Mouse (Mus musculus) midbrain, embryonic 16.5 days (tissue): ENCODE measurements around the gene Ikzf4. TPM values are rescaled to one million over a fixed set of nuclear protein-coding genes. Genes with fewer than 3 reads are reported as not detected.

Experiments used
- ATAC-seq: fragments of 200-750 bp; cut with Nextera tagmentation; 2 replicates; pipeline ENCODE4 v1.8.0; 2017; ENCODE audit warnings: moderate TSS enrichment
- H3K27ac ChIP-seq: fragments of 300-500 bp; sonication (generic); 2 replicates; pipeline ENCODE4 v1.5.1; 2014; ENCODE audit warnings: mild to moderate bottlenecking, low read length, mixed read lengths
- H3K27me3 ChIP-seq: fragments of 300-500 bp; sonication (generic); 2 replicates; pipeline ENCODE4 v1.6.1; 2014; ENCODE audit warnings: low read depth, low read length, mixed read lengths; ENCODE audit not compliant: control insufficient read depth, insufficient read depth
- H3K36me3 ChIP-seq: fragments of 300-500 bp; sonication (generic); 2 replicates; pipeline ENCODE4 v1.6.1; 2014; ENCODE audit warnings: mild to moderate bottlenecking, low read length, moderate library complexity, mixed read lengths; ENCODE audit not compliant: control insufficient read depth, insufficient read depth
- H3K4me1 ChIP-seq: fragments of 300-500 bp; sonication (generic); 2 replicates; pipeline ENCODE4 v1.6.1; 2014; ENCODE audit warnings: mild to moderate bottlenecking, low read length, mixed read lengths; ENCODE audit not compliant: control insufficient read depth, insufficient read depth
- H3K4me2 ChIP-seq: fragments of 300-500 bp; sonication (generic); 2 replicates; pipeline ENCODE4 v1.6.1; 2014; ENCODE audit warnings: mild to moderate bottlenecking, low read length, mixed read lengths
- H3K4me3 ChIP-seq: fragments of 300-500 bp; sonication (generic); 2 replicates; pipeline ENCODE4 v1.5.1; 2014; ENCODE audit warnings: low read depth, mild to moderate bottlenecking, low read length, moderate library complexity, mixed read lengths
- H3K9ac ChIP-seq: fragments of 300-500 bp; sonication (generic); 2 replicates; pipeline ENCODE4 v1.6.1; 2014; ENCODE audit warnings: low read depth, low read length, mixed read lengths
- H3K9me3 ChIP-seq: fragments of 300-500 bp; sonication (generic); replicated peaks from 2 replicates; pipeline ENCODE4 v1.6.1; 2014; ENCODE audit warnings: mild to moderate bottlenecking, low read length, mixed read lengths; ENCODE audit not compliant: control insufficient read depth, poor library complexity, severe bottlenecking
- WGBS: fragments of 180-500 bp; shearing (Covaris S2); extraction: QIAGEN DNeasy Blood & Tissue Kit; methylation state at CpG from one replicate; pipeline ENCODE4 v1.1.7; 2014; 5-methylcytosine and 5-hydroxymethylcytosine counted together
- polyA plus RNA-seq: library from polyadenylated mRNA; unstranded; fragments of >200 nt; fragmentation: Nextera tagmentation; extraction: Ambion mirVana; gene quantifications from 2 replicates; pipeline ENCODE4 v1.2.1, GENCODE M21; 2015

The Ikzf4 gene
- 23.1 and 23.5 TPM in 2 replicates for polyA plus RNA-seq

DNA sequence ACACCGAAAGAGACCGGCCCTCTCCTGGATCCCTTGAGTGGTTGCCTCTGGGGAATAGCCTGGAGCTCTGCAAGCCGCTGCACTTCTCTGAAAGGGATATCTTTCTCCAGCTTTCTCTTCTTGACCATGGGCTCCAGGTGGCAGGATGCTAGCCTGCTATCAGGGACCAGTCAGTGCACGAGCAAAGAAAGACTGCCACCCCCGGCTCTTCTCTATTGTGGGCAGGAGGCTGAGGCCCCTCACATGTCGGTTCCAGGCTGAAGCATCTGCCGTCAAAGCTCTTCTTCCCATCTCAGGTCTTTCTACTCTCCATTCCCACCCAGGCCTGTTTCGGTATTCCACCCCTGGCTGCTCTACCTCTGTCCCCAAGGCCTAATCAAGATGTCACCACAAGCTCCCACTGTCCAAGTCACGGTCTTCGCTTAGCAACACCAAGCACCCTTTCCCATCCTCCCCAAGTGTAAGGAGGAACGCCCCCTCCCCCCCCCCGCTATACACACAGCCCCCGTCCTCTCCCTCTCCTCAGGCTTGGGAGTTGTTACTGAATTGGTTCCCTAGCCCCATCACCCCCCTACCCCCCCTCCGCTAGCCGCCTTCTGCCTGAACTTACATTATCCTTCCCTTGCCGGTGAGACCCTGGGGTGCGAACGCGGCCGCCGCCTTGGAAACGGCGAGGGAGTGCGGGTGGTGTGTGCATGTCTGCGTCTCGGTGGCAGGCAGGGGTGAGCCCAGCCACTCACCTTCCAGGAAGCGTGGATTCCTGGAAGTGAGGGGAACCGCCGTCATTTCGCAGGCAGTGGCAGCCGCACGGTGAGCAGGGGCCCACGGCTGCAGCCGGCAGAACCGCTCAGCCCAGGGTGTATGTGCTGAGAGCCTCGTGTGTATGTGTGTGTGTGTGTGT, at the start of gene Ikzf4:
Gene Ikzf4 (minus strand): TSS at position 881 of the 901 bp plus-strand sequence.
- Histone ChIP-seq H3K9ac (peak within 1 kb of the TSS; percentile 88), H3K36me3 (peaks cover 16% of the 10 kb centered on the region), H3K4me2 (peak within 1 kb of the TSS; percentile 71), H3K4me3 (peak within 1 kb of the TSS; percentile 67), H3K9me3 (no peaks in the 10 kb centered on the region), H3K4me1 (peaks cover 27% of the 10 kb centered on the region), H3K27ac (peak within 1 kb of the TSS; percentile 97), H3K27me3 (no peaks in the 10 kb centered on the region)
- ATAC-seq, result peak; percentile 85
- WGBS, result 1% methylated on average over 34 of the region's 36 CpGs

DNA sequence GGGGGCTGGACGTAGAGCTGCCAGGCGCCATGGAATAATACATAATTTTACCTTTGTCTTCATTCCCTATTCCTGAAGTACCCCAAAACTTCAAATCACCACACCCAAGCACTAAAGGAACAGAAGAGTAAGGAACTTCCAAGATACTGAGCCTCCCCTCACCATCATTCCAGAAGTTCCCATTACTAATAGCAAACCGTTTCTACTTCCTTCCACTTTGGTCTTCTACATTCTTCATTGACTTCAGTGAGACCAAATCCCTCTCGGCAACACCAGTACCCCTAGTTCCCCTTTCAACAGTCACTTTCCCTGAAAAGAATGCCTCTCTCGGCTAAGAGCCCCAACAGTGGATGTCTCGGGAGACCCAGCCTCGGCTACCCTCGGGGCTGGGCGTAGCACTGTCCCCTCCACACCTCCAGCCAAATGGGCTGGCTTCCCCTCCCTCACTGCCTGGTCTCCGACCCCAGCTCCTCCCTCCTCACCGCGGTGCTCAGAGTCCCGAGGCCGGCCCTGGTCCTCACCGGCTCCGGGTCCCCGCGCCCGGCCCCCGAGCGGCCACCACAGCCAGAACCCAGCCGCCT, 49.7 kb upstream of the Ikzf4 start:
- H3K9me3 ChIP-seq, result no peaks in the 10 kb centered on the region
- no peaks in the 10 kb centered on the region for H3K27me3 ChIP-seq
- peak overlapping the region; percentile 99 for H3K9ac ChIP-seq
- H3K4me2 ChIP-seq, result peak overlapping the region; percentile 77
- WGBS, result under 1% methylated on average over 22 of the region's 22 CpGs
- H3K36me3 ChIP-seq, result no peaks in the 10 kb centered on the region
- no peak for ATAC-seq
- peak overlapping the region; percentile 98 for H3K27ac ChIP-seq
- peak overlapping the region; percentile 98 for H3K4me3 ChIP-seq
- peaks cover 12% of the 10 kb centered on the region for H3K4me1 ChIP-seq

DNA sequence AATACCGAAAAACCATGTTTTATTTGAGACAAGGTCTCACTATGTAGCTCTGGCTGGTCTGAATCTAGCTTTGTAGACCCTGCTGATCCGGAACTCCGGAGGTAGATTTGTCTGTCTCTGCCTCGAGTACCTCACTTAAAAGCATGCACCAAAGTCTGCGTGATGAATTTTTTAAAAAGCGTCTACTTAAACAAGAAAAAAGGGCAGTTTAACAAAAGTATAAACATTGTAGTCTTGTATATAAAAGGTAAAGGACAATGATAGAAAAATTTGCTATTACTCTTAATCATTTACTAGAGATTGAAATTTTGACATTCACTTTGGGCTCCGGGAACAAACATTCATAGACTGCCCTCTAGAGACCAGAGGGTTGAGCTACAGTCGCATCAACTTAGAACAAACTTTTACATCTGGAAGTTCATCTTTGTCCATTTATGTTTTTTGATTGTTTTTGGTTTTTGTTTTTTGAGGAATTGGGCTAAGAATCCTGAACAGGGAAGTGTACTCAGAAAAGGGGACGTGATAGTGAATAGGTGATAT, 28.7 kb upstream of the Ikzf4 start:
- Histone ChIP-seq H3K9ac (peak overlapping the region; percentile 78), H3K27ac (peak overlapping the region; percentile 65), H3K4me2 (peak overlapping the region; percentile 76), H3K4me1 (peaks cover 7% of the 10 kb centered on the region; the same call in 1 of the 2 replicates), H3K27me3 (no peaks in the 10 kb centered on the region), H3K4me3 (peak overlapping the region; percentile 63), H3K9me3 (no peaks in the 10 kb centered on the region), H3K36me3 (no peaks in the 10 kb centered on the region)
- WGBS, result 1% methylated on average over 9 of the region's 9 CpGs
- no peak for ATAC-seq

DNA sequence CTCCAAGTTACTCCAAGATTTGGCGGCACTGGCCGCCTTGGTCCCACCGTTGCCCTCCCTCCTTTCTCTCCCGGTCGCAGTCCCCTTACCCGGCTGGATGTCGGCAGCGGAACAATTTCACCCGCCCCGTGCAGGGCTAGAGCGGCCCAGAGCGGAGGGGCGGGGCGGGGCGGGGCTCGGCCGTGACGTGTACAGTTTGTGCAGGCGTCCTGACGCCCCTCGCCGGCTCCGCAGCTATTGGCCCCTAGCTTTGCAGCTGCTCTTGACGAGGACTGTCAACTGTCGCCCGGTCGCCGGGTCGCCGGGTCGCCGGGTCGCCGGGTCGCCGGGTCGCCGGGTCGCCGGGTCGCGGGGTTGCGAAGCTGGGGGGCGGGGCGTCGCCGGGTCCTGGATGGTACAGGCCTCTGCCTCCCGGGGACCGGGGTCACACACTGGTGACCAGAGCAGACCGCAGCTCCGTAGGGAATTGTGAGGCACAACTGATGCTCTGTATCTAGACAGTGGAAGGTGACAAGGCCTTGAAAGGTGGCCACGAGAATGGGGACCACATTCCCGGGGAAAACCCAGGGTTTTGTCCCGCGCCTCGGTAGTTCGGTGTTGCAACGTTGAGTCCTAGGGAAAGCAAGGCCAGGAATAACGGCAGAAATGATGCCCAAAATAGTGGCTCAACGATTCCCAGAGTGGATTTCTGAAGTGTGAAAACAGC, 28.1 kb upstream of the Ikzf4 start, which contains the start of gene Suox:
Gene Suox (minus strand): TSS at position 311 of the 706 bp plus-strand sequence.
- H3K4me1 ChIP-seq, result peaks cover 7% of the 10 kb centered on the region; the same call in 1 of the 2 replicates
- ATAC-seq, result peak; percentile 91
- H3K27ac ChIP-seq, result peak within 1 kb of the TSS; percentile 65
- no peaks in the 10 kb centered on the region for H3K27me3 ChIP-seq
- no peaks in the 10 kb centered on the region for H3K36me3 ChIP-seq
- peak within 1 kb of the TSS; percentile 76 for H3K4me2 ChIP-seq
- peak within 1 kb of the TSS; percentile 78 for H3K9ac ChIP-seq
- peak within 1 kb of the TSS; percentile 63 for H3K4me3 ChIP-seq
- under 1% methylated on average over 59 of the region's 60 CpGs for WGBS
- H3K9me3 ChIP-seq, result no peaks in the 10 kb centered on the region

DNA sequence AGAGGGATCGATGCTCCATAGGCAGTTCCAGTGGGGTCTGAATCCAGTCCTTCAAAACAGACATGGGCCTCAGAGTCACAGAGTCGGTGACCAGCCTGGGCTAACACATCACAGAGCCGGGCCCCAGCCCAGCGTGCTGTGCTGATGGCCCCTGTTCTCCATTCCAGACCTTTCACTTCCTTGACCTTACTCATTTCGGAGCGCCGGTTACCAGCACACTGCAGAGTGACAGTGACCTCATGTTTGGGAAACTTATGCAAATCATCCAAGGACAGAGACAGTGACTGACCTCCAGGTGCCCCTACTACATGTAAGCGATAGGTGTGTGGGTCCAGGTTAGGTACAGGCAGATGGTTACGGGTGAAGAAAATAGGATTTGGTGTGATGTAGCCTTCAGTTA, 25.4 kb upstream of the Ikzf4 start:
- H3K9me3 ChIP-seq, result no peaks in the 10 kb centered on the region
- H3K27me3 ChIP-seq, result no peaks in the 10 kb centered on the region
- no peak for ATAC-seq
- peaks cover 19% of the 10 kb centered on the region for H3K4me1 ChIP-seq
- H3K4me2 ChIP-seq, result no peak overlapping the region
- no peak overlapping the region for H3K27ac ChIP-seq
- H3K36me3 ChIP-seq, result no peaks in the 10 kb centered on the region
- H3K9ac ChIP-seq, result no peak overlapping the region
- no peak overlapping the region for H3K4me3 ChIP-seq
- 93% methylated on average over 9 of the region's 9 CpGs for WGBS

DNA sequence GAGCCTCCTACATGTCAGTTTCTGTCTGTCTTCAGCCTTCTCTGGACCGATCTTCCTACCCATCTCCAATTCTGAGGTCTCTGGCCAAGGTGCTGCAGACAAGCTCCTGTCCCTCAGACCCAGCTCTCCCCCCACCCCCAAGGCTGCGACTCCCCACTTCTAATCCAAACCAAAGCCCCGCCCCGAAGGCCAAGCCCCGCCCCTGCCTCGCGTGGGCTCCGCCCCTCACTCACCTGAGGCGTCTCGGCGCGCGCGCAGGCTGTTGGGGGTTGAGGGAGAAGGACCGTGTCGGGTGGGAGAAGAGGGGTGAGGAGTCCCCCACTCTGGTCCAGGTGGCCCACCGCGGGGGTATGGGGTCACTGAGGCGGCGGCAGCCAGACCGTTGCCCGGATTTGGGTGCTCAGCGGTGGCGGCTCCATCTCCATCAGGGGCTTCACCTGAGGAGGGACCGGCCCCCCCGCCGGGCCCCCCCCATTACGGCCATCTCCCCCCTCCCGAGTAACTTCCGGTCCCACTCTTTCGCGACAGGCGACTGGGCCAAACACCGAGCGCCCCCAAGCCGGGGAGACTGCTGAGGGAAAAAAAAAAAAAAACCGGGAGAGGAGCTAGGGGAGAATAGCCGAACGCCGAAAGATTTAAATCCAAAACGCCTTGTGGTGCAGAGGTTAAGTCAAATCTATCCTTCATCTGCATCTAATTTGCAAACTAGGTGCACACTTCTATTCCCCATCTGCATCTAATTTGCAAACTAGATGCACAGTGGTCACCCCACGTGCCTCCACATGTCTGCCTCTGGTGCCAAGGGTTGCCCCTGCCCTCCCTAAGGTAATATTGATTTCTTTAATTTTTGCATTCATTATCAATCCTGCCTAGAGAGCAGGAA, 23.2 kb upstream of the Ikzf4 start:
- WGBS, result under 1% methylated on average over 37 of the region's 42 CpGs
- peak overlapping the region; percentile 90 for H3K27ac ChIP-seq
- no peaks in the 10 kb centered on the region for H3K27me3 ChIP-seq
- H3K4me1 ChIP-seq, result peaks cover 16% of the 10 kb centered on the region
- H3K9me3 ChIP-seq, result no peaks in the 10 kb centered on the region
- peak; percentile 63 for ATAC-seq
- no peaks in the 10 kb centered on the region for H3K36me3 ChIP-seq
- peak overlapping the region; percentile 75 for H3K4me2 ChIP-seq
- H3K9ac ChIP-seq, result peak overlapping the region; percentile 89
- peak overlapping the region; percentile 84 for H3K4me3 ChIP-seq

DNA sequence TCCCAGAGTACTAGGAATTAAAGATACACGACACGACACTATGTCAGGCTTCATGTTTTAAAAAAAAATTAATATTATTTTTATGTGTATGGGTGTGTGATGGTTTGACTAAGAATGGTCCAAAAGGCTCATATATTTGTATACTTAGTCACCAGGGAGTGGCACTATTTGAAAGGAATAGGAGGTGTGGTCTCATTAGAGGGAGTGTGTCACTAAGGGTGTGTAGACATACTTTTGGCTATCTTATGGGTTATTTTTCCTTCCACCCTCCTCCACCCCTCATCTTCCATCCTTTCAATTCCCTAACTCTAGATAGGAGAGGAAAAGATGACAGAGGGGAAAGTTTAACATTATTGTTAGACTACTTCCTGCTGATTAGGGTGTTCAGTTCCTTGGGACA, 20.0 kb upstream of the Ikzf4 start:
- Histone ChIP-seq H3K9ac (no peak overlapping the region), H3K4me2 (no peak overlapping the region), H3K4me3 (no peak overlapping the region), H3K27ac (no peak overlapping the region), H3K4me1 (peaks cover 11% of the 10 kb centered on the region), H3K9me3 (no peaks in the 10 kb centered on the region), H3K27me3 (no peaks in the 10 kb centered on the region), H3K36me3 (no peaks in the 10 kb centered on the region)
- 95% methylated on average over 2 of the region's 2 CpGs for WGBS
- no peak for ATAC-seq

DNA sequence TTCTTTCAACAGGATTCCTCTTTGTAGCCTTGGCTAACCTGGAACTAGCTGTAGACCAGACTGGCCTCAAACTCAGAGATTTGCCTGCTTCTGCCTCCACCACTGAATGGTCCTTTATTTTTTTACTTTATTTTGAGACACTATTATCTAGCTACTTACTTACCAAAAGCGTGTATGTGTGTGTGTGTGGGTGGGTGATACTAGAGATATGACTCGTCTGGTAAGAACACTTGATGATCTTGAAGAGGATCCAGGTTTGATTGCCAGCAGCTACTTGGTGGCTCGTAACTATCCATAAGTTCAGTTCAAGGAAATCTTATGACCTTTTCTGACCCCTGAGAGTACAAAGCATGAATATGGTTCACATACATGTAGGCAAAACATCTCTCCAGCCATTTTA, 19.5 kb upstream of the Ikzf4 start:
- WGBS, result 87% methylated on average over 3 of the region's 3 CpGs
- no peak overlapping the region for H3K27ac ChIP-seq
- H3K4me1 ChIP-seq, result peaks cover 11% of the 10 kb centered on the region
- H3K36me3 ChIP-seq, result no peaks in the 10 kb centered on the region
- no peak overlapping the region for H3K4me3 ChIP-seq
- no peak for ATAC-seq
- no peak overlapping the region for H3K4me2 ChIP-seq
- no peak overlapping the region for H3K9ac ChIP-seq
- no peaks in the 10 kb centered on the region for H3K9me3 ChIP-seq
- no peaks in the 10 kb centered on the region for H3K27me3 ChIP-seq
